Mouse (Mus musculus) intestine, postnatal 0 days (tissue): ENCODE results near the gene Prom2. TPM values are rescaled to one million over a fixed set of nuclear protein-coding genes. Genes with fewer than 3 reads are reported as not detected.

Source experiments
- ATAC-seq: fragments of 200-750 bp; cut with Nextera tagmentation; 2 replicates; pipeline ENCODE4 v1.8.0; 2017; ENCODE audit warnings: mild to moderate bottlenecking, moderate TSS enrichment, moderate library complexity
- H3K27ac ChIP-seq: fragments of 300-500 bp; sonication (generic); 2 replicates; pipeline ENCODE4 v1.5.1; 2014; ENCODE audit warnings: mild to moderate bottlenecking, low read depth, low read length, moderate library complexity
- H3K27me3 ChIP-seq: fragments of 300-500 bp; sonication (generic); replicated peaks from 2 replicates; pipeline ENCODE4 v1.6.1; 2014; ENCODE audit warnings: low read length, mixed read lengths; ENCODE audit not compliant: control insufficient read depth, insufficient read depth
- H3K36me3 ChIP-seq: fragments of 300-500 bp; sonication (generic); 2 replicates; pipeline ENCODE4 v1.6.1; 2014; ENCODE audit warnings: mild to moderate bottlenecking, moderate library complexity; ENCODE audit not compliant: control insufficient read depth, insufficient read depth
- H3K4me1 ChIP-seq: fragments of 300-500 bp; sonication (generic); replicated peaks from 2 replicates; pipeline ENCODE4 v1.6.1; 2014; ENCODE audit warnings: antibody characterized with exemption, low read length, mixed read lengths; ENCODE audit not compliant: control insufficient read depth, insufficient read depth
- H3K4me2 ChIP-seq: fragments of 300-500 bp; sonication (generic); replicated peaks from 2 replicates; pipeline ENCODE4 v1.6.1; 2014; ENCODE audit warnings: low read depth, mild to moderate bottlenecking, moderate library complexity
- H3K4me3 ChIP-seq: fragments of 300-500 bp; sonication (generic); 2 replicates; pipeline ENCODE4 v1.5.1; 2014; ENCODE audit warnings: low read depth, low read length
- H3K9ac ChIP-seq: fragments of 300-500 bp; sonication (generic); 2 replicates; pipeline ENCODE4 v1.6.1; 2014; ENCODE audit warnings: mild to moderate bottlenecking, low read depth, low read length
- H3K9me3 ChIP-seq: fragments of 300-500 bp; sonication (generic); 2 replicates; pipeline ENCODE4 v1.6.1; 2016; ENCODE audit warnings: mixed run types; ENCODE audit not compliant: control insufficient read depth
- CTCF ChIP-seq: sonication (generic); IDR thresholded peaks from 2 replicates; pipeline ENCODE4 v1.5.1; 2016; ENCODE audit warnings: low read depth, mild to moderate bottlenecking, control low read depth, antibody characterized with exemption, moderate library complexity
- WGBS: fragments of 180-500 bp; shearing (Covaris S2); extraction: QIAGEN DNeasy Blood & Tissue Kit; methylation state at CpG from one replicate; pipeline ENCODE4 v1.1.7; 2014; 5-methylcytosine and 5-hydroxymethylcytosine counted together
- polyA plus RNA-seq: library from polyadenylated mRNA; unstranded; fragments of >200 nt; fragmentation: Nextera tagmentation; extraction: Ambion mirVana; gene quantifications from 2 replicates; pipeline ENCODE4 v1.2.1, GENCODE M21; 2015

Prom2 gene
- polyA plus RNA-seq, 1 experiment from 2014 or later: 0.04 TPM

DNA sequence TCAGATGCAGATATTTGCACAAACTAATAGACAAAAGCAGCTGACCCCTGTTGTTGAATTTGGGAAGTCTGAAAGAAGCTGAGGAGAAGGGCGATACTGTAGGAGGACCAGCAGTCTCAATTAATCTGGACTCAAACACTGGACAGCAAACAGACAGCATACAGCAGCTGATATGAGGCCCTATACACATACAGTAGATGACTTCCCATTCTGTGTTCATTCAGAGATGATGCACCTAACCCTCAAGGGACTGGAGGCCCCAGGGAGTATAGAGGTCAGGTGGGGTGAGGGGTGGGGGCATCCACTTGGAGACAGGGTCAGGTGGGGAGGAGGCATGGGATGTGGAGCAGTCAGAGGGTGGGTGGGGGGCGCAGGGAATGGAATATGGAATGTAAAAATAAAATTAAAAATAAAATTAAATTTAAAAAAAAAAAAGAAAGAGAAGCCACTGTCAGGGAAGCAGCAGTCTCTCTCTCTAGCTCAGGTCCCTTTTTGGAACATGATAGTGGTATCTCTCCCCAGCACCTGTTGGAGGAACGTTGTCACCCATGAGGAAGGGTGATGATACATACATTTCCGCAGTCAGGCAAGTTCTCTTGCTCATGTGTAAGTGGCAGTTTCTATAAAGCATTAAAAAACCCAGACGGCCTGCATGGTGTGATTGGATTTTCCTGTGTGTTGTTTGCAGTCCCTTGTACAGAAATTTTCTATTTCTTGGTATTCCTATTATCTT lies 7.2 kb upstream of the Prom2 start:
- H3K27me3 ChIP-seq: no peaks in the 10 kb centered on the region
- no peak overlapping the region for H3K4me3 ChIP-seq
- no peak for TF ChIP-seq CTCF
- H3K9me3 ChIP-seq: no peaks in the 10 kb centered on the region
- H3K36me3 ChIP-seq: no peaks in the 10 kb centered on the region
- H3K9ac ChIP-seq: no peak overlapping the region
- no peak for ATAC-seq
- no peak overlapping the region for H3K4me2 ChIP-seq
- 79% methylated on average over 5 of the region's 5 CpGs for WGBS
- H3K27ac ChIP-seq: no peak overlapping the region
- H3K4me1 ChIP-seq: no peaks in the 10 kb centered on the region

DNA sequence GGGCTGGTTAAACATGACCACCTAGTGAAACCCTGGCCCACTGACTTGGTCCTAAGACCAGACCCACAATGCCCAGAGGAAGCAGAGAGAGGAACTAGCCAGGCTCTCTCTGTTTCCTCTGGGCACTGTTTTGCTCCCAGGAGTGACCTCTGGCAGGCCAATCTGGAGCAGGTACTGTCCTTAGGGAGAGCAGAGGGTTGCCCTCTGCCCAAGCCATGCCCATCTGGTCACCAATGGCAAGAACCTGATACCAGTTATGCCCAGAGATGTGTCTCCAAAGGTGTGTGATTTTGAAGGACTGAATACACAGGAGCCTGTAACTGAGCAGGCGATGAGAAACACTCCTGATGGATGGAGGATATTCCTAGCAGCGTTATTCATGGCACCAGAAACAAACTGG lies 430 bp upstream of the Prom2 start:
- ATAC-seq: no peak
- Histone ChIP-seq H3K9ac (no peak overlapping the region), H3K36me3 (no peaks in the 10 kb centered on the region), H3K27ac (no peak overlapping the region), H3K4me3 (no peak overlapping the region), H3K4me1 (no peaks in the 10 kb centered on the region), H3K27me3 (peaks cover 13% of the 10 kb centered on the region; the same call in 1 of the 2 replicates), H3K9me3 (no peaks in the 10 kb centered on the region), H3K4me2 (no peak overlapping the region; the same call in 1 of the 2 replicates)
- 84% methylated on average over 2 of the region's 2 CpGs for WGBS
- no peak for TF ChIP-seq CTCF

- Histone ChIP-seq H3K9ac (no peak overlapping the region), H3K9me3 (no peaks in the 10 kb centered on the region), H3K4me2 (no peak overlapping the region), H3K4me1 (no peaks in the 10 kb centered on the region), H3K4me3 (no peak overlapping the region), H3K36me3 (no peaks in the 10 kb centered on the region), H3K27ac (no peak overlapping the region), H3K27me3 (peaks cover 13% of the 10 kb centered on the region; the same call in 1 of the 2 replicates)
- WGBS: 31% methylated on average over 4 of the region's 4 CpGs
- peak; percentile 65 for TF ChIP-seq CTCF
- no peak for ATAC-seq
Observed at GRCm38 (mm10) chr2:127539494-127539893, 1.8 kb downstream of the Prom2 start.

DNA sequence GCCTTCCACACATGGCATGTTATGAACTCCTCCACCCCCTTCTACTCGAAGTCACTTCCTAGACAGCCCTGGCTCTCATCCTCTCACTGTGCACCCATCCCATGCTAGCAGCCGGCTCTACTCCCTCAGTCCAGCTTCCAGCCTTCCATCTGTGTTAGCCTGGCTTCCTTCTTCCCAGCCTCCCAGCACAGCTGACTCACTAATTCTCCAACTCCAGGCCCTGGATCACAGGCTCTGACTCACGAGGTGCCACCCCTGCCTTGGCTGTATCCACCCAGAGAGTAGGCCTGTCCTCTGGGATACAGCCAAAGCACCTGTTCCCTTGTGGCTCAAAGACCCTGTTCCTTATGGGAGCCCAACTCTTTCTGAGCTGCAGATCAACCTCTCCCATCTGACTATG lies 3.7 kb downstream of the Prom2 start:
- WGBS: 50% methylated on average over 3 of the region's 3 CpGs
- H3K27me3 ChIP-seq: peaks cover 13% of the 10 kb centered on the region; the same call in 1 of the 2 replicates
- TF ChIP-seq CTCF: no peak
- no peak overlapping the region for H3K9ac ChIP-seq
- H3K4me1 ChIP-seq: no peaks in the 10 kb centered on the region
- H3K36me3 ChIP-seq: no peaks in the 10 kb centered on the region
- ATAC-seq: no peak
- H3K4me2 ChIP-seq: no peak overlapping the region
- no peaks in the 10 kb centered on the region for H3K9me3 ChIP-seq
- no peak overlapping the region for H3K27ac ChIP-seq
- H3K4me3 ChIP-seq: no peak overlapping the region

DNA sequence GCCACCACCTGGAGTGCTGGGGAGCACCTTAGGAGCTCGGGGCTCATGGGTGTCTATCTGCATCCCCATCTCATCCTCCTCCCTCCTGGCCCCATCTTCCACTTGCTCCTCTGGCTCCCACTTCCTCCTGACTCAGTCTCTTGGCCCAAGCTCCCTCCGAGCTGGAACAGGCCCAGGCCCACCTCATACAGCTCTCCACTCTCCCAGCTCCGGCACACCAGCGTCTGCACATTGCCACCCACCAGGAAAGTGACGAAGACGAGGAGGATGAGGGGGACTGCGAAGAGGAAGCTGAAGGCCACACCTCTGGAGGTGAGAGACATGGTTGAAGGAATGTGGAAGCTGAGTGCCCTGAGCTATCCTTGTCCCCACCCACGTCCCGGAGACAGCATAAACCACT lies 5.9 kb downstream of the Prom2 start:
- Histone ChIP-seq H3K9me3 (no peaks in the 10 kb centered on the region), H3K9ac (no peak overlapping the region), H3K27me3 (peaks cover 6% of the 10 kb centered on the region; the same call in 1 of the 2 replicates), H3K4me1 (no peaks in the 10 kb centered on the region), H3K4me3 (no peak overlapping the region), H3K36me3 (no peaks in the 10 kb centered on the region), H3K4me2 (no peak overlapping the region), H3K27ac (no peak overlapping the region)
- TF ChIP-seq CTCF: no peak
- 81% methylated on average over 9 of the region's 9 CpGs for WGBS
- no peak for ATAC-seq

DNA sequence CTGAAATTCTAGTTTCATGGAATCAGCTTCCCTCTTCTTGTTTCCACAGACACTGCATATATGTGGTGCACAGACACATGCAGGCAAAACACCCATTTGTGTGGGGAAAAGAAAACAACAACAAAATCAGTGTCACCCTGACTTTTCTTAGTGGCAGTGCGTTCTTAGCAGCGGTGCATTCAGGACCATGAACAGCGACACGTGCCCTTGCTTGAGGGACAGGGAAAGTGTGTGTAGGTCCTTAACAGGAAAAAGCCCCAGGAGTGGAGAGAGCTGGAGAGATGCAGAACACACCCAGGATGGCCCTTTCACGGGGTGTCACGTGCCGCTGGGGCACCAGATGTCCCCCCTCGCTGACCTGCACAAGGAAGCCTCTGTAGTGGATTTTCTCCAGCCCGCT lies 8.9 kb downstream of the Prom2 start:
- Histone ChIP-seq H3K4me3 (no peak overlapping the region), H3K4me2 (no peak overlapping the region), H3K27me3 (no peaks in the 10 kb centered on the region), H3K9ac (no peak overlapping the region), H3K9me3 (no peaks in the 10 kb centered on the region), H3K27ac (no peak overlapping the region), H3K4me1 (no peaks in the 10 kb centered on the region), H3K36me3 (no peaks in the 10 kb centered on the region)
- ATAC-seq: no peak
- WGBS: 11% methylated on average over 9 of the region's 9 CpGs
- no peak for TF ChIP-seq CTCF

DNA sequence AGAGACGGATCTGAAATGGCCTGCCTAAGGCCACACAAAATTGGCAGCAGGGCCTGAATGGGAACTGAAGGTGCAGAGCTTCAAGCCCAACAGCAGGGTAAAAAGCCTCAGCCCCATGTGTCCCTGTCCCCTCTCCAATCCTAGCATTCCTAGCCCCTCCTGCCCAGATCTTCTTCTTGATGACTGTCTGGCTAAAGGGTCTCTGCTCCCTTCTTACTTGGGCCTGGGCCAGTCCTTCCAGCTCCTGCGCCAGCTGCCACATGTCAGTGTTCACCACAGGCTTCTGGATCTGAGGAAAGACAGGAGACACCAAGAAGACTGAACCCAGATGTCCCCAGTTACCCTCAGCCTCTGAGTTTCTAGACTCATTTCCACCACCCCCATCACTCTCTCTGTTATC lies 9.7 kb downstream of the Prom2 start:
- no peak for TF ChIP-seq CTCF
- no peaks in the 10 kb centered on the region for H3K9me3 ChIP-seq
- ATAC-seq: no peak
- H3K4me3 ChIP-seq: no peak overlapping the region
- H3K27me3 ChIP-seq: no peaks in the 10 kb centered on the region
- no peak overlapping the region for H3K27ac ChIP-seq
- H3K4me1 ChIP-seq: no peaks in the 10 kb centered on the region
- H3K36me3 ChIP-seq: no peaks in the 10 kb centered on the region
- no peak overlapping the region for H3K4me2 ChIP-seq
- WGBS: 82% methylated on average over 2 of the region's 2 CpGs
- H3K9ac ChIP-seq: no peak overlapping the region
